Mouse (Mus musculus): ENCODE measurements around the gene Shisa9.

Gene Shisa9

GRCm38 (mm10) chr16:12072573-12072972, 88.7 kb downstream of the Shisa9 start:
- DNase-seq (ENCODE audit: low spot score in 2 of 2), result no peak

DNA sequence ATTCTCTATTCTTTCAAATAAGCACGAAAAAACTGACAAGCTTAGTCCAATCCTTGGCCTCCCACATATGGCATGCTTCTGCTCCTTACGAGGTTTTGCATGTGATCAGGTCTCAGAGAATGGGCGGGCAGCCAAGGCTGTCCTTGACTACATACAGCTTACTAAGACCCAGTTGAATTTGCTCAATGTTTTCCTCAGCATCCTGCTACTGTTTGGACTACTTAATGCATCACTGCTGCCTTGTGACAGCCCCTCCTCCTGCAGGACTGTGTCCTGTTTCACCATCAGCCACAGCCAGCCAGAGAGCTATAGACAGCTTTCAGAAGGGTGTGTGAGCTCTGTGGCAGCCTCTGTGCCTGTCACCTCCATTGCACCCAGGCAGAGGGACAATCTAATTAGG, 92.4 kb downstream of the Shisa9 start:
- DNase-seq (ENCODE audit: low spot score in 2 of 2), result no peak

DNA sequence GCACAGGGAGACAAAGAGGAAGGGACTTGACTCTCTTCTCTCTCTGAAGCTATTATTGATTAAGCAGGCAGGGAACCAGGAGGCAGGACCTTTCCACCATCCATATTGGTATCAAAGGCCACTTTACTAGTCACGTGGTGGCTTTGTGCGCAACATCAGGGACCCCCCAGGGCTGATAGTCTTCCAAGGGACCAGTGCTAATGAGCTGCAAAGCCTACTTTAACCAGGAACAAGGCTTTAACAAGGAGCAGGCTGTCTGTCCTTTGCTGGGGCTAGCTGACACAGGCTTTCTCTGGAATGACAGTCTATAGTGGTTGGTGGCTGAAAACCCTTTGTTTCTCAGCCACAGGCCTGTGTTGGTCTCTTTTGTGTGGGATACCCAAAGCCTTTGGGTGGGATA, 92.8 kb downstream of the Shisa9 start:
- DNase-seq (ENCODE audit: low spot score in 2 of 2), result no peak

GRCm38 (mm10) chr16:12083082-12083481, 99.2 kb downstream of the Shisa9 start:
- DNase-seq (ENCODE audit: low spot score in 2 of 2), result no peak

- DNase-seq (ENCODE audit: low spot score in 2 of 2), result no peak
These were observed 106.8 kb downstream of the Shisa9 start for GRCm38 (mm10) chr16:12090604-12091235.

- no peak for DNase-seq (ENCODE audit: low spot score in 2 of 2)
These were observed 109.3 kb downstream of the Shisa9 start for GRCm38 (mm10) chr16:12093253-12093652.

- no peak for DNase-seq (ENCODE audit: low spot score in 2 of 2)
These were observed 110.9 kb downstream of the Shisa9 start for GRCm38 (mm10) chr16:12094784-12095315.

- no peak for DNase-seq (ENCODE audit: low spot score in 2 of 2)
These were observed 111.5 kb downstream of the Shisa9 start for GRCm38 (mm10) chr16:12095365-12095764.

DNA sequence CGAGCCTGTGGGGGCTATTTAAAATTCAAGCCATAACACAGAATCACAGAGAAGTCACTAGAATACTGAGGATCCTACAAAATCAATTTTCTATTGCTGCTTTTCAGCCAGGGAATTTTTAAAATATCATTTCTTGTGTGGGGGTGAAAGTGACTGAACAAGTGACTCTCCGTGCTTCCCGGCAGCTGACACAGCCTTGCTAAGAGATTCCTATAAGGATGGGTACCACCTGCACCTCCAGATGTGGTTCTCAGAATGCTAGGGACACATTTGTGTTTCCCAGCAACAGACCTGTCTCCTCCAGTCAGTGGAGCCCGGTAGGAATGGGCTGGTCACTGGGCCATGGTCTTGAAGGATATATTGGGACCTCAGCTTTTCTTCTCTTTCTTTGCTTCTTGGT, 124.5 kb downstream of the Shisa9 start:
- no peak for DNase-seq (ENCODE audit: low spot score in 2 of 2)

GRCm38 (mm10) chr16:12110851-12111437, 127.0 kb downstream of the Shisa9 start:
- DNase-seq (ENCODE audit: low spot score in 2 of 2), result no peak

- DNase-seq (ENCODE audit: low spot score in 2 of 2), result no peak
These were observed 130.5 kb downstream of the Shisa9 start for GRCm38 (mm10) chr16:12114396-12114795.

- DNase-seq (ENCODE audit: low spot score in 2 of 2), result no peak
These were observed 131.3 kb downstream of the Shisa9 start for GRCm38 (mm10) chr16:12115040-12115856.

DNA sequence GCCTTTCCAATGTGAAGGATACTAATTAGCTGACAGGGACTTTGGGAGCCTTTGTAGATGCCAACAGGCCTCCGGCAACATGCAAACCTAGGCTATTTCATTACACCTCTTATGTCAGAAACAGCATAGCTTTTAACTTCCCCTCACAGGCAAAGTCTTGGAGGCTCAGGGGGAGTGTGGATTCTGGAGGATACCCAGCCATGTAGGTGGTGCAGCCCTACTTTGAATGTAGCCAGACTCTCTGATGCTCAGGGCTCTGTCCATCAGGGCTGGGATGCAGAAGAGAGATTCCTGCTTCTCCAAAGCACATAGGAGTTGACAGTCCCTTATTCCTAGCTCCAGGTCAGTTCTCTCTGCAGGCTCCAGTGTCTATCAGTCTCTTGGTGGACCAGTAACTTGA, 133.0 kb downstream of the Shisa9 start:
- no peak for DNase-seq (ENCODE audit: low spot score in 2 of 2)

DNA sequence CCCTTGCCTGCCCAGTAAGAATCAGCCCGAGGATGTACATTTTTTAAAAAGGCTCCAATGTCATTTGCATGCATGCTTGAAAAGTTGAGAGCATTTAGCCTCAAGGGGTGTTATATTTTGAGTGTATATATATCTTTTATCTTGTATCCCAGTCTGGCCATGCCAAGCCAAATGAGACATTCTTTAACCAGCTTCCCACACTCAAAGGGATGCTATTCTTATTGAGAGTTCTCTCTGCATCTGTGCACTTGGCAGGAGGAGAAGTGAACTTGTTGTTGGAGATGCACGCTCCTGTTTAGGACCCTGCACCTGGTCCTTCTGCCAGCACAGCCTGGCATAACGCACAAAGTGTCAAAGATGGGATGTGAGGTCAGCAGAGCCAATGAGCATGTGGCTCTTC, 135.6 kb downstream of the Shisa9 start:
- DNase-seq (ENCODE audit: low spot score in 2 of 2), result no peak

DNA sequence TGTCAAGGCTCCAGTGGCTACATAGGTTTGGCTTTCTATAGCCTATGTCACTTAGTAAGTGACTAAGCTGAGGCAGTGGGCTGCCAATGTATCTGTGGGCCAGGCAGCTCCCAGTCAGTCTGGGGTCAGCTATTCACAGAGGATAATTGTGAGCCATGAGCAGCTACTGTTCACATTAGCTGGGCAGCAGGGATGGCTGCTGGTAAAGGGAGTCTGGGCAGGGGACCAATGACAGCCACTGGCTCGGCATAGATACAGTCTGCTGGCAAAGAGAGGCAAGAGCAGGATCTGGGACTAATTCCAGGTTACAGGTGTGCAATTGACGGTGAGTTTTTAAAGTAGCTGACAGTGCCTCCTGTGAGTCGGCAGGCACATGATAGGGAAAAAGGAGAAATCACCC, 145.9 kb downstream of the Shisa9 start:
- DNase-seq (ENCODE audit: low spot score in 2 of 2), result no peak

- no peak for DNase-seq (ENCODE audit: low spot score in 2 of 2)
These were observed 162.8 kb downstream of the Shisa9 start for GRCm38 (mm10) chr16:12146666-12147065.

GRCm38 (mm10) chr16:12151986-12152385, 168.1 kb downstream of the Shisa9 start:
- DNase-seq (ENCODE audit: low spot score in 2 of 2), result no peak

- DNase-seq (ENCODE audit: low spot score in 2 of 2), result no peak
These were observed 170.6 kb downstream of the Shisa9 start for GRCm38 (mm10) chr16:12154476-12154875.

DNA sequence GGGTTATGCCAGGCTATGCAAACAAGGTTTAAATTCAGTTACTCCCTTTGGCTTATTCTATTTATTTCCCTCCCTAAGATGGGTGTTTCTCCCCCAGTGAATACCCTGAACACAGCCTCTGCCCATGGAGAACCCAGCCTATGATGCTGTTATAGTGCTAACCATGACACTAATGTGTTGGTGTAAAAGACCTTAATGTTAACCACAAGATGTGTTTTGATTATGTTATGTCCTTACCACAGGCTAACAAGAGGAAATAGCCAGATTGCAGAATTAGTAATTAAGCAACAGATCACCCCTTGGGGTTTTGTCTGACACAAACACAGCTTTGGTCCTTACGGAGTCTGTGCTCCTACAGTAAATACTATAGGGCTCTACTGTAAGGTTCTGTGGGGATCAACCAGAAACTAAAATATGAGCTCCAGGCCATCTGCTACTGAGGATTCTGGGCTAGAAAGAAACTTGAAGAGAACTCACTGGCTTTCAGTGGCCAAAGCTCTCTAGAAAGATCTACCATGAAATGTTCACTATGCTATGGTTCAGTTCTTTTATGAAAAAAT, 189.6 kb downstream of the Shisa9 start:
- no peak for DNase-seq (ENCODE audit: low spot score in 2 of 2)

DNA sequence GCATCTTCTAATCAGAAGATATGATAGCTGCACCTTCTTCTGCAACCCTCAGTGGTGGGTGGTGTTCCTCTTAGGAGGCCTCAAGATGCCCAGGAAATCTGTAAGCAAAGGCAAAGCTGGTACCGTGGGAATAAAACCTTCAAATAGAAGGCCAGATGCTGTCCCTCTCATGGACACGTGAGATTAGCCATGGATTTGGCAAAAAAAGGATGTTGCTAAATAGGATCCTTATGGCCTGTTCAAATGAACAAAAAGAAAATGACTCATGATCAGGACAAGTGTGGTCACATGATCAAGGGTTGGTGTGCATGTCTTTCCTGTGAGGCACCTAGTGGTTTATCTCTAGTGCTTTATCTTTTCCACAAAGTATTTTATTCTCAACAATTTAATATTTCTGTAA, 194.1 kb downstream of the Shisa9 start:
- no peak for DNase-seq (ENCODE audit: low spot score in 2 of 2)

DNA sequence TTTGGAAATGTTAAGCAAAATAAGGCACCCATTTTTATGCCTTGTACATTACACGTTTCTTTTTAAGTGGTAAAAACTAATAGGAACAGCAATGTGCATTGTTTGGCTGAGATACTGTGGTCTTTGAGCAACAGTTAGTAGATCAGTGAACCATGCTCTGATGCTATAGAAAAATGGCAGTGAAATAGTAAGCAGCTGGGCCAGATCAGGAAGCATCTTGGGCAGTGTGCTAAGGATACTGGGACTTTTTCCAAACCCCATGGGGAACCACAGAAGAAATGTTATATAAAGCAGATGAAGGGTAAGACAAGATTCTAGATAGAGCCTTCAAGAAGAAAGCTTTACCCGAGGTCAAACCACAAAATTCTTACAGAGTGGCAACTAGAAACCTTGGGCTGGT, 205.8 kb downstream of the Shisa9 start:
- no peak for DNase-seq (ENCODE audit: low spot score in 2 of 2)

GRCm38 (mm10) chr16:12196841-12197240, 212.9 kb downstream of the Shisa9 start:
- no peak for DNase-seq (ENCODE audit: low spot score in 2 of 2)

Data from thymus, postnatal 10 days (tissue).